Mouse (Mus musculus) regulatory T cell (primary cell): ENCODE results near the gene Olfml2b.

Experiments
- in situ Hi-C: fragments of 300-600 bp; cut with MboI, MseI; formaldehyde crosslinking; loops from one replicate; pipeline ENCODE4 v1.15.1; 2025; ENCODE audit warnings: high pct_unique_total_duplicates

The Olfml2b gene

DNA sequence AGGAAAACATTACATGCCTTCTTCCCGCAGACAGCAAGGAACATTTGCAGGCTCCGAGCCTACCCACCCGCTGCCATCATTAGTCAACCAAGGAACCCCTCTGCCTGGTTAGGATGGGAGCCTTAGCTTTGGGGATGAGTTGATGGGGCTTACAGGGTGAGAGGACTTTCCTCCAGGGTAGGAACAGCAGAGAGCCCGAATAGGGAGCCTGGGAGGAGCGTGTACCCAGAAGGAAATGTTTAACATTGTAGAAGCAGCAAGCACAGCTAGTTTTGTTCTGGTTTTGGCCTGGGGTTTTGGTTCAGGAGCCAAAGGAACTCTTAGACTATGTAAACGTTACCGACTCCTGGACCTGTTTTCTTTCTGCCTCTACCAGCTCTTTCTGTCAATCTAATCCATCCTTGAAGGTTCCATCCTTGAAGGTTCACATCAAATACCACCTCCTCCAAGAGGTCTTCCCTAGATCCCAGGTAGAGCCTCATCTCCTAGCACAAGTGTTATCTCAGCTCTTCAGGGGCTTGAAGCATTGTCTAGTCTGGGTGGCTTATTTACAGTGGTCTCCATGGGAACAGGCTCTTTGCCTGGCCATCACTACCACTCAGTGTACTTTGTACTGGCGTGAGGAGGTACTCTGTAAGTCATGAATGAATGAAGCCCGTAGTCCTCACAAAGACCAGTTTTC is 2.4 kb downstream of the Olfml2b start:
- in situ Hi-C loops, result loop anchor here (10.0 kb wide), 2 partner anchors 188 to 818 kb away; no protein-coding TSS in a partner anchor

GRCm38 (mm10) chr1:170647381-170647780 is 3.0 kb downstream of the Olfml2b start:
- in situ Hi-C loops, result loop anchor here (10.0 kb wide), 2 partner anchors 187 to 817 kb away; no protein-coding TSS in a partner anchor

GRCm38 (mm10) chr1:170647971-170648514 is 3.7 kb downstream of the Olfml2b start:
- in situ Hi-C loops, result loop anchor here (10.0 kb wide), 2 partner anchors 187 to 817 kb away; no protein-coding TSS in a partner anchor

- in situ Hi-C loops, result no loop called here
Measured at GRCm38 (mm10) chr1:170651046-170651723, 6.9 kb downstream of the Olfml2b start.

DNA sequence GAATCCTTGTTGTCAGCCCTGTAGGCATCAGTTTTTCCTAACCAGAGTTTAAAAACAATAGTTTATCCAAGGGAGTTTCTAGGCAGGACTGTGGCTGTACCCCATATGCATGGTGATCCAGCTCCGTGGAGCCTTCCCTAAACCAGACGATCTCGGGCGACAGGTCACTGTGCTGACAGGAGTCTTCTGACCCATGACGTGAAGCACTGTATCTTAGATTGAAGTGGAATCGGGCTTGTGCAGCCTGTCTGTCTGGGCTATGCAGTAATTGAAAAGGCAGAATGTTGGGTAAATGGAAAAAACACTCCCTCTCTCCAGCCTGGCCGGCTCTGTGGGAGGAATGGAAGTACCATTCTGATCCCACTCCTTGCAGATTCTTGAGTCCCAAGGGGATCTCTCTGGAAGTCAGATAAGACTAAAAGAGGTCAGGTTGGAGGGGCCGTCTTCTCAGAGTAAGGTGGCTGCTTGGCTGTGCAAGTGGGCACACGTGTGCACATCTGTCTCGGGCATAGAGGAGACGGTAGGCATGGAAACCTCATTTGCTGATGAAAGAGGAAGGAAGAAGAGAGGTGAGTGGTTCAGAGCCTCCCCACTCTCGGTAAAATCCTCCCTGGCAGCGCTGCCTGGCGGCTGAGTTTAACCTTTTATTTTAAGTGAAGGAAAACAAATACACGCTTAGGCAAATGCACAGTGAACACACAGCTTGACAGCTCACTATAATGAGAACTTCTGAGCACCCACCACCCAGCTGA is 7.8 kb downstream of the Olfml2b start:
- in situ Hi-C loops, result no loop called here

- in situ Hi-C loops, result no loop called here
Measured at GRCm38 (mm10) chr1:170655280-170655917, 11.1 kb downstream of the Olfml2b start.

- in situ Hi-C loops, result no loop called here
Measured at GRCm38 (mm10) chr1:170656518-170657227, 12.3 kb downstream of the Olfml2b start.

- in situ Hi-C loops, result no loop called here
Measured at GRCm38 (mm10) chr1:170657228-170657521, 12.8 kb downstream of the Olfml2b start.

- in situ Hi-C loops, result no loop called here
Measured at GRCm38 (mm10) chr1:170657643-170658314, 13.4 kb downstream of the Olfml2b start.

DNA sequence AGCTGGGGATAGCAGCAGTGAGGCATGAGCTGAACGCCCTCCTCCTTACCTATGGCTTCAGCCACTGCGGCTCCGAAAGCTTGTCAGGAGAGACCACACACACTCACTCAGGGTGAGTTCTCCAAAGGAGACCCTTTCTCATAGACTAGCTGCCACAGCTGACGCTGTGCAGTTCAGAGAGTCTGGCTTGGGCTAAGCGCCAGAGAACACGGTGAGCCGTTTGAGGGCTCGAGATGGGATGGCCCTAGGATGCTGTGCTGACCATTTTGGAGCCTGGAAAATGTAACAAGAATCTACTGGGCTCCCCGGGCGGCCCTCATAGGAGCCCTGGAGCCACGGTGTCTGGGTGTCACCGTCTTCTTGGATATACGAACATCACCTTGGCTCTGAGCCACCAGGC is 14.9 kb downstream of the Olfml2b start:
- in situ Hi-C loops, result no loop called here

DNA sequence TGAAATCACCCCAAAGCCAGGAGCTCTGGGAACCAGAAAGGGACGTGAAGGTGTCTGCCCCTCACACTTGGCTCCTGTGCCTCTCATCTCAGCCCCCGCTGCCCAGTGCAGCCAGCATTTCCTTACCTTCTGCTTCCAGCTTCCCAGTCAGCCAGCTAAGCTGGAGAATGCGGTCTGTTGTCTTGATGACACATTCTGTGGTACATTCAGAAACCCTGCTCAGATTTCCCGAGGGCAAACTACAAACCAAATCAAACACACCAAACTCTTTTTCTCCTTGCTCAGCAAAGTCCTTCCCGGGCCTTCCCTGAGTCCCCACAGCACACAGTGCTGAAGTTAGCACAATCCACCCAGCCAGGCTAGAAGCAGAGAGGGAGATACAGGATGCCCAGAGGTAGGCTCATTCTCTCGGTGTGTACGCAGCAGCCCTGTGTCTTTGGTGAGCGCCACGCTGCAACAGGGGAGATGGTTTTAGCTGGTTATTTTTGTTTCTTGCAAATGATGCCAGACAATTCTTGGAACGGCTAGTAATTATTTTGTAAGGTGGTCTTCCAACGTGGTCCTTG is 20.4 kb downstream of the Olfml2b start:
- in situ Hi-C loops, result no loop called here

- in situ Hi-C loops, result no loop called here
Measured at GRCm38 (mm10) chr1:170665200-170665599, 20.9 kb downstream of the Olfml2b start.

- in situ Hi-C loops, result no loop called here
Measured at GRCm38 (mm10) chr1:170674184-170674775, 29.9 kb downstream of the Olfml2b start.

DNA sequence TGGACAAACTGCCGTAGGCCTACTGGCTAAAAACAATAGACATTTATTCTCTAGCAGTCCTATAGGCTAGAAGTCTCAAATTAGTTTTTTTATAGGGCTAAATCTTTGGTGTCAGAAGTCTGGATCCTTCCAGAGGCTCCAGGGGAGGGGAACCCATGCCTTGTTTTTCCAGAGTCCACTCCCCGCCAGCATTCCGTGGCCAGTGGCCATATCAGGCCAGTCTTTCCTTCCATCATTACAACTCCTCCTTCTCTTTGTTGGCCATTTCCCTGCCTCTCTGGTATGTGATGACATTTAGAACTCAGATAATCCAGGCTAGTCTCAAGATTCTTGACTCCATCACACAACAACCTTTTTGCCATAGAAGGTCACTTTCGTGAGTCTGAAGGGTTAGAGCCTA is 33.3 kb downstream of the Olfml2b start:
- in situ Hi-C loops, result no loop called here

DNA sequence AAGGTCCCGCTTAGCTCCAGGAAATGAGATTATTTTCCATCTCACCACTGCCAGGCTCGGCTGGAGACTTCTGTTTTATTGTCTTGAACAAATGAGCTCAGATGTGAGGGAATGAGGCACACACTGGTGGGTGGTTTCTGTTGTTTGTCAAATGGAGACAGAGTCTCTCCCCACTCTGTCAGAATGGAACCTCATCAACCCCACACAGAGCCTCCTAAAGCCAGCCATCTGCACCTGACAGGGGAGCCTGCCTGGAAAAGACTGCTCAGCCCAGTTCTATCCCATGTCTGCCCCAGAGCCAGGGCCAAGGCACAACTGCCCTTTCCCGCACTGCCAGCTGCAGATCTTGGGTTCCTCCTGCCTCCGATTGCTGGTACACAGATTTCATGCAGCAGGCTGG is 34.5 kb downstream of the Olfml2b start:
- in situ Hi-C loops, result no loop called here

DNA sequence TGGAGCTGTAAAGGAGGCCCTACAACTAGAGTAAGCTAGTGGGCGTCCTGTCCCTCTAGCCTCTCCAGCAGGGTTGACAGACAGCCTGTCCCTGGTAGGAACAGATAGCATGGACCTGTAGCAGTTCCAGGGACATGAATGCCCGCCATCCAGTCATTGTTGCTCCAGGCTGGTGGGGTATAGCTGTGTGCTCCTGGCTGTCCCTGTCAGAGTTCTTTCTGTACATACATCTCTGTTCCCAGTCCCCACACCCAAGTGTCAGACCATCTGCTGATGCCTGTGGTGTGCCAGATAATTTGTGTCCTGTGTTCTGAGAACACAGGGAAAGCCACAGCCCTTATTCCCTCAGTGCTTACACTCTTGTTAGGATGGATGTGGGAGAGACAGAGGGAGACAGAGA is 35.3 kb downstream of the Olfml2b start:
- in situ Hi-C loops, result no loop called here

GRCm38 (mm10) chr1:170683863-170684262 is 39.5 kb downstream of the Olfml2b start:
- in situ Hi-C loops, result no loop called here

DNA sequence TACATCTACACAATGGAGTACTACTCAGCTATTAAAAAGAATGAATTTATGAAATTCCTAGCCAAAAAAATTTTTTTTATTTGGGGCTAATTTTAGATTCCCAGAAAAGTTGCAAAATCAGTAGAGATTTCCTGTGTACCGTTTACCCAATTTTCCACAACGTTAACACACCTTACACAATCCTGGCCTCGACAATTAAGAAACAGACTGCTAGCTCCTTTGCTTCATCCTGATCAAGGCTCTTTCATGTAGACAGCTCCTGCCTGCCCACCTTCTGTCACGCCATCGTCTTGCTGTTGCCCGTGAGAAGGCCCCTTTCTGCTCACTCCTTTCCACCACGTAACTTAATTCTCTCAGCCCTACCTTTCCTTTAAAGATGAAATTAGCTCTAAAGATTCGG is 45.4 kb downstream of the Olfml2b start:
- in situ Hi-C loops, result no loop called here

GRCm38 (mm10) chr1:170691301-170691700 is 47.0 kb downstream of the Olfml2b start:
- in situ Hi-C loops, result no loop called here

- in situ Hi-C loops, result no loop called here
Measured at GRCm38 (mm10) chr1:170694821-170695291, 50.5 kb downstream of the Olfml2b start.
